Mouse (Mus musculus) ES-Bruce4 (cell line): ENCODE data around the gene Lpcat3.

Source experiments
- CTCF ChIP-seq: IDR thresholded peaks from one replicate; pipeline ENCODE4 v1.8.1; 2011; ENCODE audit warnings: low read depth, low read length
- POLR2A ChIP-seq: IDR thresholded peaks from one replicate; pipeline ENCODE4 v1.8.1; 2011; ENCODE audit warnings: low read length; ENCODE audit not compliant: insufficient read depth

DNA sequence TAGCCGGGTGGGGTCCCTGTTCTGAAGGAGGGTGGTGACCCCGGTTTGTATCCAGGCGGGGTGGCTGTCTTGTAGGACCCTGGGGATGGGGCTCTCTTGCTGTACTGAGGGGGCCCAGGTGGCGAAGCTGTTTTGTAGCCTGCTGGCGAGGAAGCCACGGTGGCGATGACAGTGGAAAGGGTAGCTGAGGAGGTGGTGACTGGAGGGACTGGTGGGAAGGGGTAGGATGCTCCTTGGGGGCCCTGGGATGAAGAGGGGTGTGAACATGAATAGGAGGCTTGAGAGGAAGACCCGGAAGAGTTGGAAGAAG, 83.4 kb downstream of the Lpcat3 start:
- TF ChIP-seq POLR2A = no peak
- no peak for TF ChIP-seq CTCF
